Mouse (Mus musculus): ENCODE data around the gene Gm20388.

- no peak for TF ChIP-seq POLR2A (IDR thresholded peaks at IDR 0.05; ENCODE audit: borderline replicate concordance, extremely low read depth, insufficient read depth, insufficient read length, poor library complexity, severe bottlenecking)
- TF ChIP-seq CTCF (IDR thresholded peaks at IDR 0.05; ENCODE audit: borderline replicate concordance, extremely low read depth, insufficient read depth, insufficient read length), result no peak
Measured at GRCm38 (mm10) chr8:120253626-120254025, 343.0 kb downstream of the Gm20388 start.

Data from brain, embryonic 14.5 days (tissue).